Mouse (Mus musculus) heart, postnatal 10 days (tissue): ENCODE results near the gene Prepl. TPM values are rescaled to one million over a fixed set of nuclear protein-coding genes. Genes with fewer than 3 reads are reported as not detected.

Experiments used
- DNase-seq, 2 experiments: peaks; one replicate each; pipeline ENCODE4 v3.0.0; 2021
- intact Hi-C: fragments of 180-260 bp; cut with DNase I; formaldehyde crosslinking; loops from one replicate; pipeline ENCODE4 v1.15.1; 2025
- total RNA-seq, 2 experiments: library from RNA; stranded (reverse); gene quantifications; 2 replicates each; pipeline ENCODE4 v1.2.3; 2021

Prepl gene
- total RNA-seq, 2 experiments from 2014 or later, result 121 to 129 TPM

DNA sequence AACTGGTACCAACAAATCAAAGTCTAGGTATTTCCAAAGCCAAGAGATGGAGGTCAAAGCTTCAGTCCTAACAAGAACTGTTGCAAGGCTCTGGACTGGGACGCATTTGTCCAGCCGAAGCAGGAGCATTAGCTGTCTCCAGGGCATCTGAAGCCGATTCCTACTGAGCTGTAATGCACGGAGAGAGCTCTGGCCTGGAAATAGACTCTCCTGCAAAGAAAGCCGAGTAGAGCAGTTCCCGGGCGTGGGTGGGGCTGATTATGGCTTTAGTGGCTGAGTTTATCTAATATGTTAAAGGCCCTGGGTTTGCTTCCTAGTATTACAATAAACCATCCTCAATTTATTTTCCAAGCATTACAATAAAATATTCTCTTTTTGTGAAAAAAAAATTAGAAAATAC, 16.8 kb downstream of the Prepl start:
- no peak for DNase-seq
- intact Hi-C loops, result no loop called here

- intact Hi-C loops, result no loop called here
Measured at GRCm38 (mm10) chr17:85072383-85072782, 17.7 kb downstream of the Prepl start.

GRCm38 (mm10) chr17:85071088-85071775, 18.8 kb downstream of the Prepl start:
- intact Hi-C loops, result no loop called here
- DNase-seq, result no peak

More at GRCm38 (mm10) chr17:85072383-85072782, 17.7 kb downstream of the Prepl start:
- no peak for DNase-seq

- no peak for DNase-seq
- intact Hi-C loops, result no loop called here
Measured at GRCm38 (mm10) chr17:85070658-85071057, 19.4 kb downstream of the Prepl start.

GRCm38 (mm10) chr17:85067331-85067730, 22.7 kb downstream of the Prepl start:
- intact Hi-C loops, result no loop called here
- no peak for DNase-seq

DNA sequence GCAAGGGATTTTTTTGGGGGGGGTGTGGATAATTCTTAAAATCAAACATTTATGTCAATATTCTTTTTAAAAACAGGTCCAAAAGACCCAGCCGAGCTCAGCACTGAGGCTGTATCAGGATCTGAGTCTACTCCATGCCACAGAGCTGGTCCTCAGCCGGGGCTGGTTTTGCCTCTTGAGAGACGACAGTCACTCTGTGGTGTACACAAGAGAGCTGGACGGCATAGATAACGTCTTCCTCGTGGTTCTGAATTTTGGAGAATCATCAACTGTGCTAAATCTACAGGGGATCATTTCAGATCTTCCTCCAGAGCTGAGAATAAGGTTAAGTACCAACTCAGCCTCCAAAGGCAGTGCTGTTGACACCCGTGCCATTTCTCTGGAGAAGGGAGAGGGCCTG, 26.5 kb downstream of the Prepl start:
- intact Hi-C loops, result no loop called here
- no peak for DNase-seq

- DNase-seq, result no peak
- intact Hi-C loops, result no loop called here
Measured at GRCm38 (mm10) chr17:85059136-85059535, 30.9 kb downstream of the Prepl start.

DNA sequence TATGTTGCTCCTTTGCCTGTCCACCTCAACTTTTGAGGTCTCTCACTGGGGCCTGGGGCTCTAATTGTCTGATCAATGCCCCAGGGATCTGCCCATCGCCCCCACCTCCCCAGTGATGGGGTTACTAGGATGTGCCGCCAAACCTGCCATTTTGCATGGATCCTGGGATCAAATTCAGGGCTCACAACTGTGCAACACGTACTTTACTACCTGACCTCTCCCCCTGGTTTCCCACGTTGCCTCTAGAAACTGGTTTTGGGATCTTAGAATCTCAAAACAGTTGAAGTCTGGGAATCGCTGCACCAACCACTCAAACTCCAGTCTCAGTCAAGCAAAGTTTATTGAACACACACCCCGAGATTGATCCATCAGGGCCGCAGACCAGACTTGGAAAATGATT, 31.8 kb downstream of the Prepl start:
- intact Hi-C loops, result no loop called here
- no peak for DNase-seq

GRCm38 (mm10) chr17:85048379-85048778, 41.7 kb downstream of the Prepl start:
- intact Hi-C loops, result no loop called here
- DNase-seq, result no peak

- intact Hi-C loops, result no loop called here
- DNase-seq, result no peak
Measured at GRCm38 (mm10) chr17:85045160-85045559, 44.9 kb downstream of the Prepl start.

GRCm38 (mm10) chr17:85044466-85044865, 45.6 kb downstream of the Prepl start:
- DNase-seq, result no peak
- intact Hi-C loops, result no loop called here

DNA sequence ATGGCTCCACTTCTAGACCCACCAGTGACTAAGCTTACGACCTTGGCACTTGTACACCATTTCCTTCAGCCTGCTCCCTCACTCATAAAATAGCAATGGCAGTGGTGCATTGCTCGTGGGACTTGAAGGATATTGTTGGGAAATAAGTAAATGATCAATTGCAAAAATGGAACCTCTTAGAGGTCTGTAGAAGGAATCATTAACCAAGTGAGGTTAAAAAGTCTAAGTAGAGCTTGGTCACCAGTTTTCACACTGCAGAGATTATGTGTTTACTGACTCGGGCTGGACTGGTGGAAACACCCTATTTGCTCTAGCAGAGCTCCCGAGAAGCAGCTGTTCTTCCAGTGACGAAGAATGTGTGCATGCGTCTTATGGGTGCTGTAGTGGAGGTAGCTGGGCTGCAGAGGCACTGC, 46.6 kb downstream of the Prepl start:
- DNase-seq, result no peak
- intact Hi-C loops, result no loop called here

DNA sequence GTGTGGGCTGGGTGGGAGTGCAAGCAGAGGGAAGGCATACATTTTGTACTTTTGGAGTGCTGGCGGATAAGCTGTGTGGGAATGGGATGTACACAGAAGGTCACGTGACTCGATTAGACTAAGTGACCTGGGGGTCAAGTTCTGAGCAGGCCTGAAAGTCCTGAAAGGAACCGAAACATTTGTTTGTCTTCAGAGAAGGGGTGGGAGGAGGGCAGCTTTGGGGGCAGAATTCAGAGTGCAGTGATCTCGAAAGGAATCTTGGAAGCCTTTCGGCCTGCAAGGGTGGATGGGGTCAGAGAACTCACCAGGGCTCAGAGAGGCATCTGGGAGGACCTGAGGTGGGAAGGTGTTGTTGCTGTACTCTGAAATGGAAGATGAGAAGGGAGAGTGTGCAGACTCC, 47.6 kb downstream of the Prepl start:
- intact Hi-C loops, result no loop called here
- no peak for DNase-seq

DNA sequence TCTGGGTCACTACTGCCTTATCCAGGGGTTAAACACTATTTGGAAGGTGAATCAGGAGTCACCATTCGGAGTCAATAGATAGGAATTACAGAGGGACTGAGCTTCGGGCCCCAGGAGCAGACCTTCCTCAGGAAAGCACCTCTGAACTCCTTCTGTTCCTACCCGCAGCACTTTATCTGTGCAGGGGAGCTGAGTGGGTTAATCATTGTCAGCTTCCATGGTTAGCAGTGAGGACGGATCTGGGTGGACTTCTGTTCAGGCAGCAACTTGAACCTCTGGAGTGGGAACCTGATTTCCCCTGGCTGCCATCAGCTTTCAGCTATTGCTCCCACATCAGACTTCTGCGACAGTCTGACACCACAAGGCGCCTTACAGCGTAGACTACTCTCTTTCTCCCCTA, 49.1 kb downstream of the Prepl start:
- intact Hi-C loops, result no loop called here
- DNase-seq, result no peak

DNA sequence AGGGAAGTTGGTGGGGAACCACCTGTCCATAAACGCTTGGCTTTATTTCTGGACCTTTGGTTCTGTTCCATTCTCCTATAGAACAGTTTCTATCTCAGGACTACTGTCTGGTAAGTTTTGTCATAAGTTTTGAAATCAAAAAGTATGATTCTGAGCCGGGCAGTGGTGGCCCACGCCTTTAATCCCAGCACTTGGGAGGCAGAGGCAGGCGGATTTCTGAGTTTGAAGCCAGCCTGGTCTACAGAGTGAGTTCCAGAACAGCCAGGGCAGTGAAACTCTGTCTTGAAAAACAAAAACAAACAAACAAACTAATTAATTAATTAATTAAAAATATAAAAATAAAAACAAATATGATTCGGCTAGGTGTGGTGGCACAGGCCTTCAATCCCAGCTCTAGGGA, 51.3 kb downstream of the Prepl start:
- no peak for DNase-seq
- intact Hi-C loops, result no loop called here

- no peak for DNase-seq
- intact Hi-C loops, result no loop called here
Measured at GRCm38 (mm10) chr17:85038311-85038710, 51.7 kb downstream of the Prepl start.

GRCm38 (mm10) chr17:85037855-85038254, 52.2 kb downstream of the Prepl start:
- intact Hi-C loops, result no loop called here
- no peak for DNase-seq

DNA sequence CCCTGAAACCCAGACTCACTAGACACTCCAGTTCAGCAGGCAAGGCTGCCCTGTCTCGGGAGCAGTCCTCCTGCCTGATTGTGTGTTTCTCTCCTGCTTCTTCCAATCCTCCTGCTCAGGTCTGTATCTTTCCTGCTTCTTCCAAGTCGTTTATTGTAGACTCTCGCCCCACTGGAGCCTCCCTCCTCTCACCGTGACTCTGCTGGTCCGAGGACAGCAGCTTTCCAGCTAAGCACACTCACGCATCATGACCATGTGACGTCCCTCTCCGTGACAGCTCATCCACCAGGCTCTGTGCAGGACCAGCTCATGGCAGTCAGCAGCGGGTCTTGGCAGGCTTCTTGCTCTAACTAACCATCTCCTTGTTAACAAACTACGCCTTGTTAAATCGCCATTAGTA, 56.0 kb downstream of the Prepl start:
- intact Hi-C loops, result no loop called here
- DNase-seq, result no peak

DNA sequence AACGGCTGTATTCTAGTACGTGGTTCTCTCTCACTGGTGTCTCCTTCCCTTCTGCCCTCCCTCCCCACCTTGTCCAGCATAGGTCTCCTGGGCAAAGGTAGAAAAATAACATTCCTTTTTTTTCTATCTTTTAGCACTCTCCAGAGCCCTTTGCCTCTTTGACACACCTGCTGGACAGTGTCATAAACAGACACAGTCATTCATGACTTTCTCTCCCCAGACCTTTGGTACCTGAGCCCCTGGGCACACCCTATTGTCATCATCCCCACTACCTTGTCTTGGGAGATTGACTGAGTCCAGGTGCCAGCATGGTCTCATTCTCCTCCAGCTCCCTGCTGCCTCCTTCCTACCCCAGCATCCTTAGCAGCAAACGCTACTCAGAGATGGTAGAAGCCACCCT, 57.0 kb downstream of the Prepl start:
- DNase-seq, result no peak
- intact Hi-C loops, result no loop called here

- intact Hi-C loops, result no loop called here
- DNase-seq, result no peak
Measured at GRCm38 (mm10) chr17:85030651-85031050, 59.4 kb downstream of the Prepl start.

DNA sequence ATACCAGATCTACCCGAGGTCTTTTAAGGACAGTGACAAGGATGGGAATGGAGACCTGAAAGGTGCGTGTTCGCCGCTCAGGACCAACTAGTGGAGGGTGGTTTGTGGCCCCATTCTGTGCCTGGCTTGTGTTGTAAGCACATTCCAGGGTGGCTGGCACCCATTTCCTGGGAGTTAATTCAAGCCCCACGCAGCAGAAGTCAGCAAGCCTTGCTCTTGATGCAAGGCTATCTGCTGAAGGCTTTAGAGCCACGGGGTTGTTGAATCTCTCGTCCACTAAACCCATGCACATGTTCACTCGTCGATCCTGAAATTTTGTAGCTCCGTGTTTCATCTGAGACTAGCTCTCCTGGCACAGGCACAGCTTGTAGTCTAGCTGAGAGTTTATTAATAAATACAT, 61.2 kb downstream of the Prepl start:
- no peak for DNase-seq
- intact Hi-C loops, result no loop called here

GRCm38 (mm10) chr17:85028093-85028739, 61.8 kb downstream of the Prepl start, which contains the start of gene Slc3a1:
Gene Slc3a1, plus strand, starts transcription at chr17:85028376.
- no peak for DNase-seq

GRCm38 (mm10) chr17:85027247-85027646, 62.8 kb downstream of the Prepl start:
- DNase-seq, result no peak
- intact Hi-C loops, result no loop called here

More at GRCm38 (mm10) chr17:85028093-85028739, 61.8 kb downstream of the Prepl start, which contains the start of gene Slc3a1:
- intact Hi-C loops, result no loop called here
